Mouse (Mus musculus): ENCODE data around the gene Zswim4. TPM values are rescaled to one million over a fixed set of nuclear protein-coding genes. Genes with fewer than 3 reads are reported as not detected.

The Zswim4 gene
- total and polyA plus RNA-seq, 2 experiments from 2014 or later = 15.5 to 47.7 TPM

GRCm38 (mm10) chr8:84211202-84211601 is 25.7 kb downstream of the Zswim4 start:
- DNase-seq (no peak), ATAC-seq (no peak)
- H3K9me3 ChIP-seq (ENCODE audit: low read length) = no peaks in the 10 kb centered on the region
- no peak overlapping the region for H3K27ac ChIP-seq (ENCODE audit: low read depth, low read length)
- no peaks in the 10 kb centered on the region for H3K27me3 ChIP-seq (ENCODE audit: insufficient read depth, low read length)
- H3K4me2 ChIP-seq (ENCODE audit: low read depth) = no peak overlapping the region
- H3K4me3 ChIP-seq (ENCODE audit: low read depth, low read length) = no peak overlapping the region
- no peak overlapping the region for H3K9ac ChIP-seq
- H3K4me1 ChIP-seq (ENCODE audit: insufficient read depth) = no peaks in the 10 kb centered on the region
- WGBS = 89% methylated on average over 3 of the region's 3 CpGs
- peaks cover 59% of the 10 kb centered on the region for H3K36me3 ChIP-seq (ENCODE audit: insufficient read depth)
- TF ChIP-seq CTCF (IDR thresholded peaks at IDR 0.05; ENCODE audit: low read depth) = no peak

- peak overlapping the region; percentile 37 for H3K4me2 ChIP-seq (ENCODE audit: low read depth)
- no peaks in the 10 kb centered on the region for H3K4me1 ChIP-seq (ENCODE audit: insufficient read depth)
- no peak overlapping the region for H3K27ac ChIP-seq (ENCODE audit: low read depth, low read length)
- H3K27me3 ChIP-seq (ENCODE audit: insufficient read depth, low read length) = no peaks in the 10 kb centered on the region
- peak; percentile 77 for ATAC-seq
- no peaks in the 10 kb centered on the region for H3K9me3 ChIP-seq (ENCODE audit: low read length)
- TF ChIP-seq CTCF (IDR thresholded peaks at IDR 0.05; ENCODE audit: low read depth) = peak; percentile 95
- H3K9ac ChIP-seq = no peak overlapping the region
- peak overlapping the region; percentile 7; the same call in 1 of the 2 replicates for H3K4me3 ChIP-seq (ENCODE audit: low read depth, low read length)
- 55% methylated on average over 34 of the region's 34 CpGs for WGBS
- H3K36me3 ChIP-seq (ENCODE audit: insufficient read depth) = peaks cover 50% of the 10 kb centered on the region
- DNase-seq = peak; percentile 87
Measured at GRCm38 (mm10) chr8:84210167-84210791, 26.6 kb downstream of the Zswim4 start.

GRCm38 (mm10) chr8:84208381-84209380 is 28.2 kb downstream of the Zswim4 start:
- no peak overlapping the region for H3K27ac ChIP-seq (ENCODE audit: low read depth, low read length)

GRCm38 (mm10) chr8:84207811-84208210 is 29.0 kb downstream of the Zswim4 start:
- no peak for TF ChIP-seq CTCF (IDR thresholded peaks at IDR 0.05; ENCODE audit: low read depth)
- H3K4me3 ChIP-seq (ENCODE audit: low read depth, low read length) = no peak overlapping the region
- DNase-seq (no peak), ATAC-seq (no peak)
- 63% methylated on average over 7 of the region's 7 CpGs for WGBS
- H3K36me3 ChIP-seq (ENCODE audit: insufficient read depth) = peaks cover 28% of the 10 kb centered on the region
- no peak overlapping the region for H3K27ac ChIP-seq (ENCODE audit: low read depth, low read length)
- 0 out of 2 replicates have a peak, but pooled peaks cover 6% of the 10 kb centered on the region for H3K4me1 ChIP-seq (ENCODE audit: insufficient read depth)
- no peak overlapping the region for H3K4me2 ChIP-seq (ENCODE audit: low read depth)
- H3K27me3 ChIP-seq (ENCODE audit: insufficient read depth, low read length) = no peaks in the 10 kb centered on the region
- no peak overlapping the region for H3K9ac ChIP-seq
- H3K9me3 ChIP-seq (ENCODE audit: low read length) = no peaks in the 10 kb centered on the region

More at GRCm38 (mm10) chr8:84208381-84209380, 28.2 kb downstream of the Zswim4 start:
- Histone ChIP-seq H3K27me3 (ENCODE audit: insufficient read depth, low read length) (no peaks in the 10 kb centered on the region), H3K36me3 (ENCODE audit: insufficient read depth) (peaks cover 37% of the 10 kb centered on the region), H3K9ac (peak overlapping the region; percentile 1; the same call in 1 of the 2 replicates), H3K4me1 (ENCODE audit: insufficient read depth) (0 out of 2 replicates have a peak, but pooled peaks cover 6% of the 10 kb centered on the region), H3K9me3 (ENCODE audit: low read length) (no peaks in the 10 kb centered on the region), H3K4me3 (ENCODE audit: low read depth, low read length) (no peak overlapping the region), H3K4me2 (ENCODE audit: low read depth) (no peak overlapping the region)
- 39% methylated on average over 17 of the region's 17 CpGs for WGBS
- ATAC-seq (0 out of 2 replicates have a peak, but pooled peaks have one; percentile 10), DNase-seq (no peak)
- TF ChIP-seq CTCF (IDR thresholded peaks at IDR 0.05; ENCODE audit: low read depth) = no peak

- Histone ChIP-seq H3K9me3 (ENCODE audit: low read length) (no peaks in the 10 kb centered on the region), H3K4me1 (ENCODE audit: insufficient read depth) (0 out of 2 replicates have a peak, but pooled peaks cover 6% of the 10 kb centered on the region), H3K4me3 (ENCODE audit: low read depth, low read length) (no peak overlapping the region), H3K4me2 (ENCODE audit: low read depth) (no peak overlapping the region), H3K27ac (ENCODE audit: low read depth, low read length) (no peak overlapping the region), H3K27me3 (ENCODE audit: insufficient read depth, low read length) (no peaks in the 10 kb centered on the region), H3K9ac (no peak overlapping the region), H3K36me3 (ENCODE audit: insufficient read depth) (peaks cover 16% of the 10 kb centered on the region)
- WGBS = 89% methylated on average over 3 of the region's 3 CpGs
- DNase-seq (no peak), ATAC-seq (no peak)
- peak; percentile 17; the same call in 1 of the 2 replicates for TF ChIP-seq CTCF (IDR thresholded peaks at IDR 0.05; ENCODE audit: low read depth)
Measured at GRCm38 (mm10) chr8:84206666-84207065, 30.2 kb downstream of the Zswim4 start.

- no peak overlapping the region for H3K4me3 ChIP-seq (ENCODE audit: low read depth, low read length)
- H3K4me1 ChIP-seq (ENCODE audit: insufficient read depth) = peaks cover 6% of the 10 kb centered on the region; the same call in 1 of the 2 replicates
- no peak for TF ChIP-seq CTCF (IDR thresholded peaks at IDR 0.05; ENCODE audit: low read depth)
- ATAC-seq (no peak), DNase-seq (no peak)
- H3K9me3 ChIP-seq (ENCODE audit: low read length) = no peaks in the 10 kb centered on the region
- H3K36me3 ChIP-seq (ENCODE audit: insufficient read depth) = peaks cover 6% of the 10 kb centered on the region; the same call in 1 of the 2 replicates
- H3K27ac ChIP-seq (ENCODE audit: low read depth, low read length) = no peak overlapping the region
- H3K4me2 ChIP-seq (ENCODE audit: low read depth) = no peak overlapping the region
- 89% methylated on average over 5 of the region's 5 CpGs for WGBS
- no peaks in the 10 kb centered on the region for H3K27me3 ChIP-seq (ENCODE audit: insufficient read depth, low read length)
- no peak overlapping the region for H3K9ac ChIP-seq
Measured at GRCm38 (mm10) chr8:84205073-84205472, 31.8 kb downstream of the Zswim4 start.

All from forebrain, postnatal 0 days (tissue).